Mouse (Mus musculus): ENCODE measurements at regions not wholly inside any gene's neighbourhood (a gene's known extent, or its start where the extent isn't known, plus 50 kb on each side); places are given as distances from the start of the nearest gene placed in this dataset.
"Not testable (repeated sequence)": the region's sequence is repeated elsewhere in the genome, so short reads cannot be mapped to it uniquely, and the experiment has no call there.

GRCm38 (mm10) chr4:69677315-69677714 is 723.1 kb upstream of the Brinp1 start:
- no peak overlapping the region for H3K27ac ChIP-seq (ENCODE audit: insufficient read depth, low read length)
- H3K4me3 ChIP-seq (ENCODE audit: insufficient read depth, low read length), result no peak overlapping the region
- H3K4me1 ChIP-seq (ENCODE audit: control insufficient read depth, insufficient read depth, low read length), result no peaks in the 10 kb centered on the region
- TF ChIP-seq CTCF (IDR thresholded peaks at IDR 0.05; ENCODE audit: extremely low read depth, insufficient read depth, low read length) (no peak), POLR2A (IDR thresholded peaks at IDR 0.05; ENCODE audit: extremely low read depth, insufficient read depth, low read length) (no peak)

GRCm38 (mm10) chr4:69673456-69673855 is 719.3 kb upstream of the Brinp1 start:
- no peaks in the 10 kb centered on the region for H3K4me1 ChIP-seq (ENCODE audit: control insufficient read depth, insufficient read depth, low read length)
- H3K4me3 ChIP-seq (ENCODE audit: insufficient read depth, low read length), result no peak overlapping the region
- TF ChIP-seq POLR2A (IDR thresholded peaks at IDR 0.05; ENCODE audit: extremely low read depth, insufficient read depth, low read length) (no peak), CTCF (IDR thresholded peaks at IDR 0.05; ENCODE audit: extremely low read depth, insufficient read depth, low read length) (no peak)
- H3K27ac ChIP-seq (ENCODE audit: insufficient read depth, low read length), result no peak overlapping the region

- no peak overlapping the region for H3K4me3 ChIP-seq (ENCODE audit: insufficient read depth, low read length)
- 0 out of 2 replicates have a peak overlapping the region, but pooled peaks have one; percentile 35 for H3K27ac ChIP-seq (ENCODE audit: insufficient read depth, low read length)
- H3K4me1 ChIP-seq (ENCODE audit: control insufficient read depth, insufficient read depth, low read length), result no peaks in the 10 kb centered on the region; the same call in 1 of the 2 replicates
- TF ChIP-seq CTCF (IDR thresholded peaks at IDR 0.05; ENCODE audit: extremely low read depth, insufficient read depth, low read length), result no peak
- TF ChIP-seq POLR2A (IDR thresholded peaks at IDR 0.05; ENCODE audit: extremely low read depth, insufficient read depth, low read length), result no peak
Observed at GRCm38 (mm10) chr4:69628908-69629307, 674.7 kb upstream of the Brinp1 start.

- not testable (repeated sequence) for H3K4me1 ChIP-seq (ENCODE audit: control insufficient read depth, insufficient read depth, low read length)
Observed at GRCm38 (mm10) chr4:69626426-69626825, 672.2 kb upstream of the Brinp1 start.

GRCm38 (mm10) chr4:69625831-69626230 is 671.6 kb upstream of the Brinp1 start:
- Histone ChIP-seq H3K4me3 (ENCODE audit: insufficient read depth, low read length) (no peak overlapping the region), H3K4me1 (ENCODE audit: control insufficient read depth, insufficient read depth, low read length) (no peaks in the 10 kb centered on the region; the same call in 1 of the 2 replicates), H3K27ac (ENCODE audit: insufficient read depth, low read length) (no peak overlapping the region)
- TF ChIP-seq POLR2A (IDR thresholded peaks at IDR 0.05; ENCODE audit: extremely low read depth, insufficient read depth, low read length), result no peak
- no peak for TF ChIP-seq CTCF (IDR thresholded peaks at IDR 0.05; ENCODE audit: extremely low read depth, insufficient read depth, low read length)

More at GRCm38 (mm10) chr4:69626426-69626825, 672.2 kb upstream of the Brinp1 start:
- not testable (repeated sequence) for H3K4me3 ChIP-seq (ENCODE audit: insufficient read depth, low read length); H3K27ac ChIP-seq (ENCODE audit: insufficient read depth, low read length)

- Histone ChIP-seq H3K4me3 (ENCODE audit: insufficient read depth, low read length) (no peak overlapping the region), H3K27ac (ENCODE audit: insufficient read depth, low read length) (no peak overlapping the region), H3K4me1 (ENCODE audit: control insufficient read depth, insufficient read depth, low read length) (no peaks in the 10 kb centered on the region)
- TF ChIP-seq CTCF (IDR thresholded peaks at IDR 0.05; ENCODE audit: extremely low read depth, insufficient read depth, low read length), result no peak
- no peak for TF ChIP-seq POLR2A (IDR thresholded peaks at IDR 0.05; ENCODE audit: extremely low read depth, insufficient read depth, low read length)
Observed at GRCm38 (mm10) chr4:69621058-69621609, 666.9 kb upstream of the Brinp1 start.

GRCm38 (mm10) chr4:69618161-69618730 is 664.0 kb upstream of the Brinp1 start:
- H3K27ac ChIP-seq (ENCODE audit: insufficient read depth, low read length), result no peak overlapping the region
- no peak overlapping the region for H3K4me3 ChIP-seq (ENCODE audit: insufficient read depth, low read length)
- TF ChIP-seq POLR2A (IDR thresholded peaks at IDR 0.05; ENCODE audit: extremely low read depth, insufficient read depth, low read length) (no peak), CTCF (IDR thresholded peaks at IDR 0.05; ENCODE audit: extremely low read depth, insufficient read depth, low read length) (no peak)
- no peaks in the 10 kb centered on the region for H3K4me1 ChIP-seq (ENCODE audit: control insufficient read depth, insufficient read depth, low read length)

- TF ChIP-seq CTCF (IDR thresholded peaks at IDR 0.05; ENCODE audit: extremely low read depth, insufficient read depth, low read length), result no peak
- no peak for TF ChIP-seq POLR2A (IDR thresholded peaks at IDR 0.05; ENCODE audit: extremely low read depth, insufficient read depth, low read length)
- H3K4me3 ChIP-seq (ENCODE audit: insufficient read depth, low read length), result no peak overlapping the region
- no peak overlapping the region for H3K27ac ChIP-seq (ENCODE audit: insufficient read depth, low read length)
- H3K4me1 ChIP-seq (ENCODE audit: control insufficient read depth, insufficient read depth, low read length), result no peaks in the 10 kb centered on the region
Observed at GRCm38 (mm10) chr4:69614901-69615300, 660.7 kb upstream of the Brinp1 start.

GRCm38 (mm10) chr4:69611681-69612300 is 657.6 kb upstream of the Brinp1 start:
- Histone ChIP-seq H3K4me1 (ENCODE audit: control insufficient read depth, insufficient read depth, low read length) (no peaks in the 10 kb centered on the region), H3K27ac (ENCODE audit: insufficient read depth, low read length) (no peak overlapping the region), H3K4me3 (ENCODE audit: insufficient read depth, low read length) (no peak overlapping the region)
- TF ChIP-seq CTCF (IDR thresholded peaks at IDR 0.05; ENCODE audit: extremely low read depth, insufficient read depth, low read length) (no peak), POLR2A (IDR thresholded peaks at IDR 0.05; ENCODE audit: extremely low read depth, insufficient read depth, low read length) (no peak)

GRCm38 (mm10) chr4:69608885-69609284 is 654.7 kb upstream of the Brinp1 start:
- no peaks in the 10 kb centered on the region for H3K4me1 ChIP-seq (ENCODE audit: control insufficient read depth, insufficient read depth, low read length)
- H3K27ac ChIP-seq (ENCODE audit: insufficient read depth, low read length), result no peak overlapping the region
- no peak overlapping the region for H3K4me3 ChIP-seq (ENCODE audit: insufficient read depth, low read length)
- TF ChIP-seq CTCF (IDR thresholded peaks at IDR 0.05; ENCODE audit: extremely low read depth, insufficient read depth, low read length) (no peak), POLR2A (IDR thresholded peaks at IDR 0.05; ENCODE audit: extremely low read depth, insufficient read depth, low read length) (no peak)
